Mouse (Mus musculus): Measurements from ENCODE around the gene Rcvrn. TPM values are rescaled to one million over a fixed set of nuclear protein-coding genes. Genes with fewer than 3 reads are reported as not detected.
A peak's percentile ranks its signal among the peaks of the same experiment; 100 is the strongest.

Rcvrn gene
- total RNA-seq, 2 experiments from 2014 or later: 1.4 to 1.9 TPM

- no peak overlapping the region for H3K4me3 ChIP-seq
- no peak for TF ChIP-seq CTCF (conservative IDR thresholded peaks at IDR 0.05)
- peak in 1 of 2 experiments; percentile 13 for DNase-seq (ENCODE audit: low spot score in 2 of 2)
- H3K27ac ChIP-seq: no peak overlapping the region
Measured at GRCm38 (mm10) chr11:67734597-67734996, 39.5 kb downstream of the Rcvrn start.

GRCm38 (mm10) chr11:67738345-67738744, 43.2 kb downstream of the Rcvrn start:
- no peak overlapping the region for H3K27ac ChIP-seq
- no peak for DNase-seq (ENCODE audit: low spot score in 2 of 2)
- TF ChIP-seq CTCF (conservative IDR thresholded peaks at IDR 0.05): no peak
- no peak overlapping the region for H3K4me3 ChIP-seq

- no peak overlapping the region for H3K27ac ChIP-seq
- no peak overlapping the region for H3K4me3 ChIP-seq
- TF ChIP-seq CTCF (conservative IDR thresholded peaks at IDR 0.05): no peak
- DNase-seq (ENCODE audit: low spot score in 2 of 2): no peak
Measured at GRCm38 (mm10) chr11:67738846-67739490, 43.8 kb downstream of the Rcvrn start.

- Histone ChIP-seq H3K4me3 (no peak overlapping the region), H3K27ac (no peak overlapping the region)
- TF ChIP-seq CTCF (conservative IDR thresholded peaks at IDR 0.05): peak; percentile 58
- DNase-seq (ENCODE audit: low spot score in 2 of 2): no peak
Measured at GRCm38 (mm10) chr11:67741569-67741968, 46.4 kb downstream of the Rcvrn start.

Other genes with a start within 250 kb of the Rcvrn start
- gene Gas7, start 239.9 kb upstream of the Rcvrn start, total RNA-seq (2021): 100 to 1,000 TPM; 453 to 462 TPM
- gene Glp2r, start 75.8 kb downstream of the Rcvrn start, total RNA-seq (2021): 1 to 10 TPM; 1.7 to 2.7 TPM
- gene Gsg1l2, start 79.3 kb downstream of the Rcvrn start, total RNA-seq (2021): not detected
- gene Dhrs7c, start 102.9 kb downstream of the Rcvrn start, total RNA-seq (2021): not detected
- gene Usp43, start 226.8 kb downstream of the Rcvrn start, total RNA-seq (2021): under 1 TPM; 0.91 to 0.95 TPM